Mouse (Mus musculus) limb, embryonic 12.5 days (tissue): ENCODE measurements around the gene Tnik. TPM values are rescaled to one million over a fixed set of nuclear protein-coding genes. Genes with fewer than 3 reads are reported as not detected.

Experiments
- ATAC-seq: fragments of 200-750 bp; cut with Nextera tagmentation; 2 replicates; pipeline ENCODE4 v1.8.0; 2017; ENCODE audit warnings: low read depth, moderate TSS enrichment; ENCODE audit not compliant: insufficient number of reproducible peaks, insufficient read depth, low FRiP score, low TSS enrichment
- H3K27ac ChIP-seq: fragments of 300-500 bp; sonication (generic); 2 replicates; pipeline ENCODE4 v1.5.1; 2016; ENCODE audit warnings: mild to moderate bottlenecking, moderate library complexity
- H3K27me3 ChIP-seq: fragments of 300-500 bp; sonication (generic); 2 replicates; pipeline ENCODE4 v1.6.1; 2016; ENCODE audit warnings: mild to moderate bottlenecking, moderate library complexity
- H3K36me3 ChIP-seq: fragments of 300-500 bp; sonication (generic); 2 replicates; pipeline ENCODE4 v1.6.1; 2016; ENCODE audit warnings: mild to moderate bottlenecking, moderate library complexity
- H3K4me1 ChIP-seq: fragments of 300-500 bp; sonication (generic); replicated peaks from 2 replicates; pipeline ENCODE4 v1.6.1; 2016
- H3K4me2 ChIP-seq: fragments of 300-500 bp; sonication (generic); 2 replicates; pipeline ENCODE4 v1.6.1; 2016; ENCODE audit warnings: mild to moderate bottlenecking, moderate library complexity
- H3K4me3 ChIP-seq: fragments of 300-500 bp; sonication (generic); replicated peaks from 2 replicates; pipeline ENCODE4 v1.5.1; 2016; ENCODE audit warnings: mild to moderate bottlenecking
- H3K9ac ChIP-seq: fragments of 300-500 bp; sonication (generic); replicated peaks from 2 replicates; pipeline ENCODE4 v1.6.1; 2016; ENCODE audit warnings: mild to moderate bottlenecking, moderate library complexity
- H3K9me3 ChIP-seq: fragments of 300-500 bp; sonication (generic); 2 replicates; pipeline ENCODE4 v1.6.1; 2016; ENCODE audit warnings: mild to moderate bottlenecking, moderate library complexity
- WGBS: fragments of 180-500 bp; shearing (Covaris S2); methylation state at CpG from one replicate; pipeline ENCODE4 v1.1.7; 2016; 5-methylcytosine and 5-hydroxymethylcytosine counted together
- polyA plus RNA-seq: library from polyadenylated mRNA; unstranded; fragments of >200 nt; fragmentation: Nextera tagmentation; extraction: Ambion mirVana; gene quantifications from 2 replicates; pipeline ENCODE4 v1.2.1, GENCODE M21; 2016

Gene Tnik
- polyA plus RNA-seq, 1 experiment from 2014 or later = 9.7 TPM

GRCm38 (mm10) chr3:28487418-28487817, 224.4 kb downstream of the Tnik start:
- Histone ChIP-seq H3K9ac (no peak overlapping the region), H3K4me1 (no peaks in the 10 kb centered on the region), H3K4me2 (no peak overlapping the region), H3K27me3 (no peaks in the 10 kb centered on the region), H3K27ac (no peak overlapping the region), H3K36me3 (no peaks in the 10 kb centered on the region), H3K4me3 (no peak overlapping the region), H3K9me3 (peaks cover 8% of the 10 kb centered on the region)
- no peak for ATAC-seq
- 68% methylated on average over 9 of the region's 9 CpGs for WGBS

GRCm38 (mm10) chr3:28491085-28492041, 228.3 kb downstream of the Tnik start:
- Histone ChIP-seq H3K27ac (no peak overlapping the region), H3K4me2 (no peak overlapping the region), H3K27me3 (no peaks in the 10 kb centered on the region), H3K36me3 (no peaks in the 10 kb centered on the region), H3K4me1 (no peaks in the 10 kb centered on the region), H3K9ac (no peak overlapping the region), H3K9me3 (peaks cover 3% of the 10 kb centered on the region), H3K4me3 (no peak overlapping the region)
- ATAC-seq = no peak
- 67% methylated on average over 11 of the region's 11 CpGs for WGBS

GRCm38 (mm10) chr3:28496806-28497502, 233.9 kb downstream of the Tnik start:
- ATAC-seq = no peak
- 64% methylated on average over 3 of the region's 3 CpGs for WGBS

GRCm38 (mm10) chr3:28497503-28497857, 234.5 kb downstream of the Tnik start:
- H3K36me3 ChIP-seq = no peaks in the 10 kb centered on the region
- no peaks in the 10 kb centered on the region for H3K9me3 ChIP-seq
- ATAC-seq = no peak
- 93% methylated on average over 3 of the region's 3 CpGs for WGBS
- H3K9ac ChIP-seq = no peak overlapping the region
- no peaks in the 10 kb centered on the region for H3K4me1 ChIP-seq
- no peak overlapping the region for H3K4me3 ChIP-seq
- H3K27me3 ChIP-seq = no peaks in the 10 kb centered on the region
- H3K27ac ChIP-seq = no peak overlapping the region
- no peak overlapping the region for H3K4me2 ChIP-seq

More at GRCm38 (mm10) chr3:28496806-28497502, 233.9 kb downstream of the Tnik start:
- H3K4me2 ChIP-seq = no peak overlapping the region
- no peaks in the 10 kb centered on the region for H3K27me3 ChIP-seq
- H3K9ac ChIP-seq = no peak overlapping the region
- no peaks in the 10 kb centered on the region for H3K4me1 ChIP-seq
- no peak overlapping the region for H3K4me3 ChIP-seq
- no peaks in the 10 kb centered on the region for H3K9me3 ChIP-seq
- H3K27ac ChIP-seq = no peak overlapping the region
- no peaks in the 10 kb centered on the region for H3K36me3 ChIP-seq

- no peak overlapping the region for H3K4me2 ChIP-seq
- no peaks in the 10 kb centered on the region for H3K9me3 ChIP-seq
- H3K27ac ChIP-seq = no peak overlapping the region
- H3K4me1 ChIP-seq = no peaks in the 10 kb centered on the region; the same call in 1 of the 2 replicates
- 91% methylated on average over 3 of the region's 3 CpGs for WGBS
- H3K4me3 ChIP-seq = no peak overlapping the region
- no peak for ATAC-seq
- no peaks in the 10 kb centered on the region for H3K36me3 ChIP-seq
- no peaks in the 10 kb centered on the region for H3K27me3 ChIP-seq
- H3K9ac ChIP-seq = no peak overlapping the region
Observed at GRCm38 (mm10) chr3:28502697-28503096, 239.7 kb downstream of the Tnik start.

GRCm38 (mm10) chr3:28509337-28509935, 246.4 kb downstream of the Tnik start:
- no peaks in the 10 kb centered on the region for H3K27me3 ChIP-seq
- H3K4me1 ChIP-seq = no peaks in the 10 kb centered on the region; the same call in 1 of the 2 replicates
- ATAC-seq = no peak
- H3K27ac ChIP-seq = no peak overlapping the region
- H3K4me3 ChIP-seq = no peak overlapping the region
- H3K36me3 ChIP-seq = no peaks in the 10 kb centered on the region
- H3K9me3 ChIP-seq = no peaks in the 10 kb centered on the region
- no peak overlapping the region for H3K4me2 ChIP-seq
- H3K9ac ChIP-seq = no peak overlapping the region
- 87% methylated on average over 6 of the region's 6 CpGs for WGBS

- WGBS = 64% methylated on average over 6 of the region's 6 CpGs
- ATAC-seq = no peak
Observed at GRCm38 (mm10) chr3:28523004-28523482, 260.0 kb downstream of the Tnik start.

GRCm38 (mm10) chr3:28523541-28524165, 260.6 kb downstream of the Tnik start:
- Histone ChIP-seq H3K4me3 (no peak overlapping the region), H3K27me3 (no peaks in the 10 kb centered on the region), H3K36me3 (no peaks in the 10 kb centered on the region), H3K9me3 (no peaks in the 10 kb centered on the region), H3K4me1 (no peaks in the 10 kb centered on the region), H3K27ac (no peak overlapping the region), H3K9ac (no peak overlapping the region), H3K4me2 (no peak overlapping the region)
- WGBS = 44% methylated on average over 4 of the region's 4 CpGs
- no peak for ATAC-seq

More at GRCm38 (mm10) chr3:28523004-28523482, 260.0 kb downstream of the Tnik start:
- Histone ChIP-seq H3K4me2 (no peak overlapping the region), H3K36me3 (no peaks in the 10 kb centered on the region), H3K9me3 (no peaks in the 10 kb centered on the region), H3K27ac (no peak overlapping the region), H3K9ac (no peak overlapping the region), H3K4me3 (no peak overlapping the region), H3K4me1 (no peaks in the 10 kb centered on the region), H3K27me3 (no peaks in the 10 kb centered on the region)

GRCm38 (mm10) chr3:28524562-28524961, 261.5 kb downstream of the Tnik start:
- 90% methylated on average over 3 of the region's 3 CpGs for WGBS
- Histone ChIP-seq H3K9me3 (no peaks in the 10 kb centered on the region), H3K4me3 (no peak overlapping the region), H3K4me1 (no peaks in the 10 kb centered on the region), H3K9ac (no peak overlapping the region), H3K27ac (no peak overlapping the region), H3K4me2 (no peak overlapping the region), H3K36me3 (no peaks in the 10 kb centered on the region), H3K27me3 (no peaks in the 10 kb centered on the region)
- ATAC-seq = no peak

- H3K4me3 ChIP-seq = no peak overlapping the region
- no peaks in the 10 kb centered on the region for H3K9me3 ChIP-seq
- peaks cover 6% of the 10 kb centered on the region for H3K4me1 ChIP-seq
- no peaks in the 10 kb centered on the region for H3K36me3 ChIP-seq
- WGBS = 64% methylated on average over 2 of the region's 2 CpGs
- H3K4me2 ChIP-seq = no peak overlapping the region
- H3K27ac ChIP-seq = no peak overlapping the region
- H3K27me3 ChIP-seq = peaks cover 5% of the 10 kb centered on the region; the same call in 1 of the 2 replicates
- no peak for ATAC-seq
- H3K9ac ChIP-seq = no peak overlapping the region
Observed at GRCm38 (mm10) chr3:28526671-28527070, 263.7 kb downstream of the Tnik start.

- H3K4me2 ChIP-seq = no peak overlapping the region
Observed at GRCm38 (mm10) chr3:28527231-28527630, 264.2 kb downstream of the Tnik start.

More at GRCm38 (mm10) chr3:28527231-28527630, 264.2 kb downstream of the Tnik start:
- Histone ChIP-seq H3K9ac (no peak overlapping the region), H3K4me3 (no peak overlapping the region), H3K36me3 (no peaks in the 10 kb centered on the region), H3K9me3 (no peaks in the 10 kb centered on the region), H3K4me1 (peaks cover 6% of the 10 kb centered on the region), H3K27me3 (peaks cover 8% of the 10 kb centered on the region), H3K27ac (no peak overlapping the region)
- ATAC-seq = no peak
- WGBS = 94% methylated on average over 4 of the region's 4 CpGs
